Mouse (Mus musculus) spleen, adult 2 months (tissue): ENCODE measurements around the gene Brca2.

Experiments
- CTCF ChIP-seq: fragments of 200-500 bp; IDR thresholded peaks from 2 replicates; pipeline ENCODE4 v1.5.1; 2011; ENCODE audit warnings: mild to moderate bottlenecking, inconsistent platforms; ENCODE audit not compliant: insufficient read depth, insufficient read length, insufficient replicate concordance; ENCODE audit errors: extremely low read depth
- POLR2A ChIP-seq: fragments of 200-500 bp; IDR thresholded peaks from 2 replicates; pipeline ENCODE4 v1.6.1; 2011; ENCODE audit warnings: low read depth, low read length, inconsistent platforms

DNA sequence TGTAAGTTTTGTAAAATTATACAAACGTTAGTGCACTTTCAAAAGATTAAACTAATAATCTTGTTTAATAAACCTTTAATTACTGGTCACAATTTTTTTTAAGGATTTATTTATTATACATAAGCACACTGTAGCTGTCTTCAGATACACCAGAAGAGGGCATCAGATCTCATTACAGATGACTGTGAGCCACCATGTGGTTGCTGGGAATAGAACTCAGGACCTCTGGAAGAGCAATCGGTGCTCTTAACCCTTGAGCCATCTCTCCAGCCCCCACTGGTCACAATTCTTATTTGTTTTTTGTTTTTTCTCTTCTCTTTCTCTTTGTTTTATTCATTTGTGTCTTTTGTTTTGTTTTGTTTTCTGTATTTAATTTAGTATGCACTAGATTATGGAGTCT, 2.8 kb downstream of the Brca2 start:
- TF ChIP-seq POLR2A (no peak), CTCF (no peak)
